Mouse (Mus musculus): ENCODE data around the gene Lhx8. TPM values are rescaled to one million over a fixed set of nuclear protein-coding genes. Genes with fewer than 3 reads are reported as not detected.

Lhx8 gene
- 0.73 and 0.95 TPM in 2 replicates for polyA plus RNA-seq (2012; rRNA removed)

DNA sequence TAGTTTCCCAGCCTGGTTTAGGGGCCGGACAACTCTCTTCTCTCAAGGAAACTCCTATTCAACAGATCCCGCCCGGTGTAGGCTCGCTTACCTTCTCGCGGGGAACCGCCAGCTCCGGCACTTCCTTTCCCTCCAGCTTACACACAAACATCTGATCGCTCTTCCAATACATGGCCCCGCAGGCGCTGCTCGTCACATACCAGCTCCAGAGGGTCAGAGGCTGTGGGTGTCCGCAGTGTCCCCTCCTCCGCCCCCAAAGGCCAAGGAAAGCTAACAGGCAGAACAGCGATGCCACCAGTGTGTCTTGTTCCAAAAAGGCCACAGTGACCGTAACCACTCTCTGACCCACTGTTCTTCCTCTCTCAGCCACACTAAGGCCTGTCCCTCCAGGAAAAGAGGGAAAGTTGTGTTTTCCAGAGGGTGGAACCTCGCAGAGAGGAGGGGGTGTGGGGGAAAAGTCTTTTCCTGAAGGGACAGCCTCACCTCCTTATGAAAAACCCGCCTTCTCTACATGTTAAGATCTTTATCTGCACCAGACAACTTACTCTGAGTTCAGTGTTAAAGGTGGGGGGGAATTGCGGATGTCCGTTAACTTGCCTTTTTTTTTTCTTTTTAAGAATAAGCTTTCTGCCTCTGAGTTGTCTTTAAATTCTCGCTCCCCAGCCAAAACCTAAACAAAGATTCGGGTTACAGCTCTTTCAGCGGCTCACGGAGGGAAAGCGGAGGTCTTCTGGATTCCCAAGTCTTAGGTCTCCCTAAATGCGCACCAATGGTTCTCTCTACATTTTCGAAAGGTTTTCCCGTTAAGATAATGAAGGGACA, at the start of gene Lhx8:
Gene Lhx8, minus strand, starts transcription at position 479 of the 822 bp plus-strand sequence.
- Histone ChIP-seq H3K27me3 (ENCODE audit: control insufficient read depth, insufficient read depth, low read length) (peaks cover 16% of the 10 kb centered on the region), H3K4me1 (ENCODE audit: control insufficient read depth, insufficient read depth, low read length) (peaks cover 14% of the 10 kb centered on the region), H3K36me3 (ENCODE audit: control insufficient read depth, insufficient read depth, low read length) (no peaks in the 10 kb centered on the region), H3K27ac (ENCODE audit: control insufficient read depth, insufficient read depth, low read depth, low read length) (no peak within 1 kb of the TSS), H3K4me3 (ENCODE audit: control insufficient read depth, low read depth, low read length) (no peak within 1 kb of the TSS; the same call in 1 of the 2 replicates)
- no peak for TF ChIP-seq POLR2A (IDR thresholded peaks at IDR 0.05; ENCODE audit: control insufficient read depth, low read depth, low read length)
- TF ChIP-seq CTCF (IDR thresholded peaks at IDR 0.05; ENCODE audit: control insufficient read depth, insufficient read depth, insufficient replicate concordance, low read depth, low read length), result no peak

DNA sequence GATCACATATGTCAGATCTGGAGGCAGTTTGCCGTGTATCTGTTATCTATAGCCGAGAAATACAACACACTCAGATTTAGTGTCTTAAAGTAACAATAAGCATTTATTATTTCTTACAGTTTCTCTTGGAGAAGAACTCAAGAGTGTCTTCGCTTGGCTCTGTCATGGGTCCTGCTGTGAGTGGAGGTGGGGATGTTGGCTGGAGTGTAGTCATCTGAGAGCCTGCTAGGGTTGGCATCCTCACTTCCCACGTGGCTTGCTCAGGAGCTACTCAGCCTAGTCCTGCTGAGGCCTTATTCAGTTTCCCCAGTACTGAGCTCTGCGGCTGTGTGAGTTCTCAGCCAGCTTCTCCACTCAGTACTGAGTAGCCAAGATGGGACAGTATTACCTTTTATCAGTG, 43.1 kb upstream of the Lhx8 start:
- Histone ChIP-seq H3K27ac (ENCODE audit: control insufficient read depth, insufficient read depth, low read depth, low read length) (no peak overlapping the region), H3K27me3 (ENCODE audit: control insufficient read depth, insufficient read depth, low read length) (no peaks in the 10 kb centered on the region), H3K4me1 (ENCODE audit: control insufficient read depth, insufficient read depth, low read length) (no peaks in the 10 kb centered on the region), H3K4me3 (ENCODE audit: control insufficient read depth, low read depth, low read length) (no peak overlapping the region), H3K36me3 (ENCODE audit: control insufficient read depth, insufficient read depth, low read length) (no peaks in the 10 kb centered on the region)
- TF ChIP-seq POLR2A (IDR thresholded peaks at IDR 0.05; ENCODE audit: control insufficient read depth, low read depth, low read length), result no peak
- TF ChIP-seq CTCF (IDR thresholded peaks at IDR 0.05; ENCODE audit: control insufficient read depth, insufficient read depth, insufficient replicate concordance, low read depth, low read length), result no peak

DNA sequence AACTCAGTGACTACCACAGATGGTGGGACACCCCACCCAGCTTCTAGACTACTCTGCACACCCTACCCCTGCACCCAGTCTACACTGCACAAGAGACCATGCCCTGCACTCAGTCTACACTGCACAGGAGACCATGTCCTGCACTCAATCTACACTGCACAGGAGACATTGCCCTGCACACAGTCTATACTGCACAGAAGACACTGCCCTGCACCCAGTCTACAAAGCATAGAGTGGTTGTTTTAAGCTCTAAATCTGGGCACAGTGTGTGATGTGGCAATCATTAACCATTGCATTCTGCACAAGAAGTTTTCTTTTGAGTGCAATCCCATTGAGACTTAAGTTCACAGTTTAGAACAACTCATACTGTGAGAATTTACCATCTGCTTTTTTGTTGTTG, 42.2 kb upstream of the Lhx8 start:
- TF ChIP-seq CTCF (IDR thresholded peaks at IDR 0.05; ENCODE audit: control insufficient read depth, insufficient read depth, insufficient replicate concordance, low read depth, low read length) (no peak), POLR2A (IDR thresholded peaks at IDR 0.05; ENCODE audit: control insufficient read depth, low read depth, low read length) (no peak)
- Histone ChIP-seq H3K36me3 (ENCODE audit: control insufficient read depth, insufficient read depth, low read length) (no peaks in the 10 kb centered on the region), H3K4me3 (ENCODE audit: control insufficient read depth, low read depth, low read length) (no peak overlapping the region), H3K27ac (ENCODE audit: control insufficient read depth, insufficient read depth, low read depth, low read length) (no peak overlapping the region), H3K4me1 (ENCODE audit: control insufficient read depth, insufficient read depth, low read length) (no peaks in the 10 kb centered on the region), H3K27me3 (ENCODE audit: control insufficient read depth, insufficient read depth, low read length) (no peaks in the 10 kb centered on the region)

DNA sequence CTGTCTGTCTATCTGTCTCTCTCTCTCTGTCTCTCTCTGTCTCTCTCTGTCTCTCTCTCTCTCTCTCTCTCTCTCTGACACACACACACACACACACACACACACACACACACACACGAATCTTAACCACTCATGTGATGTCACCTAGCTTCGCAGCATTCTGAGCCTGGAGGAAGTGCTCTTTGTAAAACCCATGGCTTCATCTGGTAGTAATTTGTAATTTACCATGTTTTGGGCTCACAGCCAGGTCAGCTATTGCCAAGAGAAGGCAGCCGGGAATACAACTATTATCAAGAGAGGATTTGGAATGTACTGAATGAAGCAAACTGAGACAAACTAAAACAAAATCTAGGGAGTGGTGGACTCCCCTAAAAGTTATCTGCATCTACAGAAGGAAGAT, 36.9 kb upstream of the Lhx8 start:
- H3K27me3 ChIP-seq (ENCODE audit: control insufficient read depth, insufficient read depth, low read length), result no peaks in the 10 kb centered on the region
- no peaks in the 10 kb centered on the region for H3K36me3 ChIP-seq (ENCODE audit: control insufficient read depth, insufficient read depth, low read length)
- no peaks in the 10 kb centered on the region; the same call in 1 of the 2 replicates for H3K4me1 ChIP-seq (ENCODE audit: control insufficient read depth, insufficient read depth, low read length)
- no peak overlapping the region for H3K4me3 ChIP-seq (ENCODE audit: control insufficient read depth, low read depth, low read length)
- no peak for TF ChIP-seq POLR2A (IDR thresholded peaks at IDR 0.05; ENCODE audit: control insufficient read depth, low read depth, low read length)
- no peak for TF ChIP-seq CTCF (IDR thresholded peaks at IDR 0.05; ENCODE audit: control insufficient read depth, insufficient read depth, insufficient replicate concordance, low read depth, low read length)
- H3K27ac ChIP-seq (ENCODE audit: control insufficient read depth, insufficient read depth, low read depth, low read length), result no peak overlapping the region

DNA sequence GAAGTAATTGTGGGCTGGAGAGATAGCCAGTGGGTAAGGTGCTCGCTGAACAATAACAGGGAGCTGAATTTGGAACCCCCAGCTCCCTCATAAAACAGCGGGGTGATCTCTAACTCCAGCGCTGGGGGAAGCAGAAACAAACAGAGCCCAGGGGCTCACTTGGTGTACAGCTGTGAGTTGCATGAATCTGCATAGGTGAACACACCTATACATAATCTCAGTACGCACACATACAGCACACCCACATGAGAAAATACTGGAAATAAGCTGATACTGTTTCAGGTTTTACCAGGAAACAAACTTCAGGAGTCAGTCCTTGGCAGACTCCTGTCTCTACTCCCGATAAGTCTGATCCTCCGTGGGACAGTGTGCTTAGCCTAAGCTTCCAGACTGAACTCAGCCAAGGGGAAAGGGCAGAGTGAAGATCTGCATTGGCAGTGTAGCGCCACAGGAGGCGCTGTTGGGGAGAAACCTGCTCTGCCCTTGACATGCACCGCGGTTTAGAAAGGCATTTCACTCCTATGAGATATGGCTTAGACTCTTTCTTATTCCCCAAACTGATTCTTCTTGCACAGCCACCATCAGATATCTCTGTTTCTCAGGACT, 34.2 kb upstream of the Lhx8 start:
- peak; percentile 95; the same call in 1 of the 2 replicates for TF ChIP-seq CTCF (IDR thresholded peaks at IDR 0.05; ENCODE audit: control insufficient read depth, insufficient read depth, insufficient replicate concordance, low read depth, low read length)
- no peak for TF ChIP-seq POLR2A (IDR thresholded peaks at IDR 0.05; ENCODE audit: control insufficient read depth, low read depth, low read length)
- H3K36me3 ChIP-seq (ENCODE audit: control insufficient read depth, insufficient read depth, low read length), result no peaks in the 10 kb centered on the region
- no peak overlapping the region; the same call in 1 of the 2 replicates for H3K4me3 ChIP-seq (ENCODE audit: control insufficient read depth, low read depth, low read length)
- no peak overlapping the region for H3K27ac ChIP-seq (ENCODE audit: control insufficient read depth, insufficient read depth, low read depth, low read length)
- no peaks in the 10 kb centered on the region; the same call in 1 of the 2 replicates for H3K4me1 ChIP-seq (ENCODE audit: control insufficient read depth, insufficient read depth, low read length)
- no peaks in the 10 kb centered on the region for H3K27me3 ChIP-seq (ENCODE audit: control insufficient read depth, insufficient read depth, low read length)

DNA sequence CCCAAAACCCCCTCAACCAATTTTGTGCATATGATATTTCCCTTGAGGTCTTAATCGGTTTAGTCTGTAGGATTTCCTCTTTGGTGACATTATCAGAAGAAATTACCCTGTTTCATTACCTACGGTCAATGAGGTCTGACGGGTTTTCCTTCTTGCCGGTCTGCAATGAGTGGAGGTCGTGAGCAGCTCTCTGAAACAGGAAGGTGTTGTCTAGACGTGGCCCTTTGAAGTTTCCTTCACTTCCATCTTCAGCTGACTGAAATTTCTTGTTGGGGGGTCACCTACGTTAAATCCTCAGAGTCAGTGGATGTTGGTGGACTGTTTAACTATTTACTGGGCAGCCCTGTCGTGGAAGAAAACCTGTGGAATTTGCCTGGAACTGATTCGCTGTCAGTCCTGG, 33.0 kb upstream of the Lhx8 start:
- Histone ChIP-seq H3K27me3 (ENCODE audit: control insufficient read depth, insufficient read depth, low read length) (no peaks in the 10 kb centered on the region), H3K4me3 (ENCODE audit: control insufficient read depth, low read depth, low read length) (no peak overlapping the region), H3K27ac (ENCODE audit: control insufficient read depth, insufficient read depth, low read depth, low read length) (no peak overlapping the region), H3K36me3 (ENCODE audit: control insufficient read depth, insufficient read depth, low read length) (no peaks in the 10 kb centered on the region), H3K4me1 (ENCODE audit: control insufficient read depth, insufficient read depth, low read length) (no peaks in the 10 kb centered on the region; the same call in 1 of the 2 replicates)
- TF ChIP-seq CTCF (IDR thresholded peaks at IDR 0.05; ENCODE audit: control insufficient read depth, insufficient read depth, insufficient replicate concordance, low read depth, low read length) (no peak), POLR2A (IDR thresholded peaks at IDR 0.05; ENCODE audit: control insufficient read depth, low read depth, low read length) (no peak)

DNA sequence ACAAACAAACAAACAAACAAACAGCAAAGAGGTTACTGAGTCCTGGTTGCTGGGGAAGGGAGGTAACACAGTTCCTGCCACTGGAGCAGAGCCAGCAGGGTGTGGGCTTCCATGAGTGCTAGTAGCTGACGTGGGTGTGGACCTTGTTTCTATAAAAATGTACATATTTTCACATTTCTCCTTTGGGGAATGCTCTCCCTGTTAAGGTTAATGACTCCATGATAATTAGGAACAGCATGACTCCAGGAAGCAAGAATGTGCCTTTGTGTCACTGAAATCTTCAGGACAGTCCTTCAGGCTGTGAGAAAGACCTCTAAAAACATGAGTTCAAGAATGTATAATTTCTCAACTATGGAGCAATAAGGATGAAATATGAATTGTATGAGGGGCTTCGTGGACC, 28.8 kb upstream of the Lhx8 start:
- Histone ChIP-seq H3K27ac (ENCODE audit: control insufficient read depth, insufficient read depth, low read depth, low read length) (no peak overlapping the region), H3K4me1 (ENCODE audit: control insufficient read depth, insufficient read depth, low read length) (no peaks in the 10 kb centered on the region), H3K4me3 (ENCODE audit: control insufficient read depth, low read depth, low read length) (no peak overlapping the region), H3K27me3 (ENCODE audit: control insufficient read depth, insufficient read depth, low read length) (no peaks in the 10 kb centered on the region), H3K36me3 (ENCODE audit: control insufficient read depth, insufficient read depth, low read length) (no peaks in the 10 kb centered on the region)
- TF ChIP-seq POLR2A (IDR thresholded peaks at IDR 0.05; ENCODE audit: control insufficient read depth, low read depth, low read length) (no peak), CTCF (IDR thresholded peaks at IDR 0.05; ENCODE audit: control insufficient read depth, insufficient read depth, insufficient replicate concordance, low read depth, low read length) (no peak)
